10 mouse cellular contexts compared by ENCODE assay signal in genomic region chr15:12550376-12550775, GRCm38 (mm10).
DNase-seq lines count a peak whose midpoint lies in the region; ATAC-seq lines count a peak whose summit lies in the region.
"Had no signal": no experiment of that assay in that cellular context is flagged by ENCODE, and none has a peak within 500 bp of the region (broad histone marks: within the 10 kb centered on the region; RNA-seq: fewer than 3 reads in every experiment).

No protein-coding gene starts in this region.

- H3K9me3 ChIP-seq in midbrain, embryonic 10.5 days (replicated peaks): no peaks in the 10 kb centered on the region
- no peaks in the 10 kb centered on the region for H3K9me3 ChIP-seq in midbrain, embryonic 13.5 days
- no peaks in the 10 kb centered on the region for H3K9me3 ChIP-seq in heart, embryonic 10.5 days
- no peaks in the 10 kb centered on the region for H3K9me3 ChIP-seq in kidney, embryonic 15.5 days (replicated peaks)
- no peaks in the 10 kb centered on the region for H3K9me3 ChIP-seq in stomach, embryonic 15.5 days
- no peaks in the 10 kb centered on the region for H3K9me3 ChIP-seq in liver, embryonic 12.5 days (replicated peaks)
- H3K9me3 ChIP-seq: liver, embryonic 13.5 days had no signal

- H3K4me2 ChIP-seq in midbrain, embryonic 13.5 days (replicated peaks): no peak overlapping the region
- peak overlapping the region; percentile 95 for H3K4me2 ChIP-seq in kidney, embryonic 15.5 days
- H3K4me2 ChIP-seq in stomach, embryonic 15.5 days: peak overlapping the region; percentile 87
- no peak overlapping the region for H3K4me2 ChIP-seq in liver, embryonic 12.5 days

- H3K36me3 ChIP-seq in midbrain, embryonic 10.5 days: no peaks in the 10 kb centered on the region
- H3K36me3 ChIP-seq in midbrain, embryonic 13.5 days: no peaks in the 10 kb centered on the region
- no peaks in the 10 kb centered on the region for H3K36me3 ChIP-seq in heart, embryonic 10.5 days
- H3K36me3 ChIP-seq in kidney, embryonic 15.5 days: no peaks in the 10 kb centered on the region
- H3K36me3 ChIP-seq in stomach, embryonic 15.5 days: no peaks in the 10 kb centered on the region
- no peaks in the 10 kb centered on the region for H3K36me3 ChIP-seq in liver, embryonic 12.5 days
- H3K36me3 ChIP-seq: liver, embryonic 13.5 days had no signal

- H3K27ac ChIP-seq in midbrain, embryonic 10.5 days (replicated peaks): no peak overlapping the region
- no peak overlapping the region for H3K27ac ChIP-seq in midbrain, embryonic 13.5 days
- H3K27ac ChIP-seq in heart, embryonic 10.5 days: no peak overlapping the region; the same call in 1 of the 2 replicates
- peak overlapping the region; percentile 85 for H3K27ac ChIP-seq in kidney, embryonic 15.5 days
- peak overlapping the region; percentile 73 for H3K27ac ChIP-seq in stomach, embryonic 15.5 days
- no peak overlapping the region for H3K27ac ChIP-seq in liver, embryonic 12.5 days
- H3K27ac ChIP-seq: liver, embryonic 13.5 days had no signal

- no peak for DNase-seq in midbrain, embryonic 10.5 days (ENCODE audit: low spot score)
- DNase-seq in heart, embryonic 10.5 days (ENCODE audit: low spot score): no peak
- DNase-seq in cerebellum, postnatal 10 days: no peak
- DNase-seq in frontal cortex, adult 2 months (ENCODE audit: extremely low spot score in 1 of 2, low spot score in 1 of 2): no peak
- DNase-seq: liver, embryonic 13.5 days had no signal

- peaks cover 54% of the 10 kb centered on the region for H3K4me1 ChIP-seq in midbrain, embryonic 10.5 days
- H3K4me1 ChIP-seq in midbrain, embryonic 13.5 days (replicated peaks): peaks cover 35% of the 10 kb centered on the region
- H3K4me1 ChIP-seq in heart, embryonic 10.5 days: peaks cover 38% of the 10 kb centered on the region
- H3K4me1 ChIP-seq in kidney, embryonic 15.5 days: peaks cover 54% of the 10 kb centered on the region
- peaks cover 37% of the 10 kb centered on the region for H3K4me1 ChIP-seq in stomach, embryonic 15.5 days
- H3K4me1 ChIP-seq in liver, embryonic 12.5 days: peaks cover 10% of the 10 kb centered on the region; the same call in 1 of the 2 replicates

- no peak for ATAC-seq in midbrain, embryonic 13.5 days
- ATAC-seq in kidney, embryonic 15.5 days (replicated peaks; ENCODE audit: low FRiP score): no peak
- ATAC-seq in stomach, embryonic 15.5 days (ENCODE audit: insufficient read depth, low FRiP score, low read depth): no peak
- no peak for ATAC-seq in liver, embryonic 12.5 days

- H3K9ac ChIP-seq in midbrain, embryonic 13.5 days (replicated peaks): no peak overlapping the region
- no peak overlapping the region for H3K9ac ChIP-seq in kidney, embryonic 15.5 days
- H3K9ac ChIP-seq in stomach, embryonic 15.5 days: no peak overlapping the region
- H3K9ac ChIP-seq in liver, embryonic 12.5 days: no peak overlapping the region

- peak overlapping the region; percentile 72; the same call in 1 of the 2 replicates for H3K4me3 ChIP-seq in midbrain, embryonic 10.5 days
- no peak overlapping the region for H3K4me3 ChIP-seq in midbrain, embryonic 13.5 days (replicated peaks)
- H3K4me3 ChIP-seq in heart, embryonic 10.5 days: peak overlapping the region; percentile 62; the same call in 1 of the 2 replicates
- peak overlapping the region; percentile 61 for H3K4me3 ChIP-seq in kidney, embryonic 15.5 days (replicated peaks)
- peak overlapping the region; percentile 51; the same call in 1 of the 2 replicates for H3K4me3 ChIP-seq in stomach, embryonic 15.5 days (replicated peaks)
- H3K4me3 ChIP-seq in liver, embryonic 12.5 days: no peak overlapping the region
- H3K4me3 ChIP-seq: erythroblast, embryonic 14.5 days had no signal

- peaks cover 16% of the 10 kb centered on the region for H3K27me3 ChIP-seq in midbrain, embryonic 10.5 days (ENCODE audit: low read depth, poor library complexity, severe bottlenecking)
- H3K27me3 ChIP-seq in midbrain, embryonic 13.5 days: peaks cover 14% of the 10 kb centered on the region
- no peaks in the 10 kb centered on the region for H3K27me3 ChIP-seq in heart, embryonic 10.5 days (ENCODE audit: insufficient read depth, poor library complexity, severe bottlenecking)
- no peaks in the 10 kb centered on the region for H3K27me3 ChIP-seq in kidney, embryonic 15.5 days
- H3K27me3 ChIP-seq in stomach, embryonic 15.5 days (replicated peaks): no peaks in the 10 kb centered on the region
- H3K27me3 ChIP-seq in liver, embryonic 12.5 days (replicated peaks): peaks cover 38% of the 10 kb centered on the region

- WGBS in midbrain, embryonic 10.5 days: 28% methylated on average over 9 of the region's 9 CpGs
- WGBS in midbrain, embryonic 13.5 days: 34% methylated on average over 9 of the region's 9 CpGs
- 25% methylated on average over 9 of the region's 9 CpGs for WGBS in heart, embryonic 10.5 days
- WGBS in kidney, embryonic 15.5 days: 22% methylated on average over 9 of the region's 9 CpGs
- WGBS in stomach, embryonic 15.5 days: 27% methylated on average over 9 of the region's 9 CpGs
- WGBS in liver, embryonic 12.5 days (ENCODE audit: insufficient replicate concordance): 37% methylated on average over 9 of the region's 9 CpGs

Comparison
In these comparisons a context has a peak if more than half of its experiments do, and no peak if none do; other contexts are left out.
1. H3K4me3 ChIP-seq: peak in midbrain, embryonic 10.5 days (single experiment), heart, embryonic 10.5 days (single experiment), kidney, embryonic 15.5 days (single experiment) and stomach, embryonic 15.5 days (single experiment); none in midbrain, embryonic 13.5 days (single experiment) and liver, embryonic 12.5 days (single experiment).
2. H3K27ac ChIP-seq: peak in kidney, embryonic 15.5 days (single experiment) and stomach, embryonic 15.5 days (single experiment); none in midbrain, embryonic 10.5 days (single experiment), midbrain, embryonic 13.5 days (single experiment), heart, embryonic 10.5 days (single experiment) and liver, embryonic 12.5 days (single experiment).
3. H3K4me2 ChIP-seq: peak in kidney, embryonic 15.5 days (single experiment) and stomach, embryonic 15.5 days (single experiment); none in midbrain, embryonic 13.5 days (single experiment) and liver, embryonic 12.5 days (single experiment).